Mouse (Mus musculus): ENCODE data around the gene Rhoh. TPM values are rescaled to one million over a fixed set of nuclear protein-coding genes. Genes with fewer than 3 reads are reported as not detected.

The Rhoh gene
- 1.8 and 2.2 TPM in 2 replicates for polyA plus RNA-seq (2015; fragmentation: Nextera tagmentation; extraction: Ambion mirVana)

DNA sequence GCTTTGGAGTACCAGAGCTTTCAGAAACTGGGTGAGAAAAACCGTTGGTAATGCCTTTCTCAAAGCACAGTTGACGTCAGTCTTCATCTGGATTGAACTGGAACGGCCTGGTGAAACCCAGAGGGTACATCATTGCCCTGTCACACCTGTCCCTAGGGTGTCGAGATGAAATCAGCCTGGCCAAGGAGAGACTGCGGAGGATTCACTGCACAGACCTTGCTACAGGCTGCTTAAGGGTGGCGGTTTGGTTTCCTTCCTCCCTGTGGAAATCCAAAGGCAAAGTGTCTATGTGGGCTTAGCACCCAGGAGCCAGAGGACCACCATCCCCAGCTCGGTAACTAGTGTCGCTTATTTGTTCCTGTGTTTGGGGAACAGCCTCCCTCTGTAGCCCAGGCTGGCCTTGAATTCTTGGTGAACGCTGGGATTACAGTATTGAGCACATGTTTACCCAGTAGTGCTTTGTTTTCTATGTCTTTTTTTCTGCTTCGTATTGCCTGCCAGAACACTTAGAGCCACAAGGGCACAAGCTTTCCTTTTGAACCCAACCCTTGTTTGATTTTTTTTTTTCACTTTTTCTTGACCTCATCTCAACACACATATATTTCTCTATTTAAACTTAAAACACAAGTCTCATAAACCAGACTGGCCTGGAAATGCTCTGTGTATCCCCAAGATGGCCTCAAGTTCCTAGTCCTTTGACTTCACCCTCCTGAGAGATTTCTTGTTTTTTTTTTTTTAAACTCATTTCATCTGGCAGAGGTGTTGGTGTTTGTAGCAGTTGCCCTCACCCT is at the start of gene Rhoh:
Gene Rhoh (plus strand): TSS at position 60 of the 791 bp plus-strand sequence.
- 54% methylated on average over 10 of the region's 10 CpGs for WGBS (ENCODE audit: insufficient replicate concordance)
- H3K9me3 ChIP-seq (replicated peaks; ENCODE audit: control insufficient read depth, low read length), result no peaks in the 10 kb centered on the region

GRCm38 (mm10) chr5:65823601-65824133 is 37.3 kb upstream of the Rhoh start:
- Histone ChIP-seq H3K4me2 (ENCODE audit: low read depth, low read length) (no peak overlapping the region), H3K4me3 (ENCODE audit: low read depth, low read length) (no peak overlapping the region), H3K36me3 (ENCODE audit: control insufficient read depth, insufficient read depth) (peaks cover 24% of the 10 kb centered on the region), H3K9me3 (replicated peaks; ENCODE audit: control insufficient read depth, low read length) (no peaks in the 10 kb centered on the region), H3K27ac (ENCODE audit: low read length) (no peak overlapping the region), H3K9ac (ENCODE audit: low read depth, low read length) (no peak overlapping the region), H3K4me1 (ENCODE audit: control insufficient read depth, low read depth, low read length) (no peaks in the 10 kb centered on the region), H3K27me3 (ENCODE audit: control insufficient read depth, insufficient read depth, low read depth, low read length) (no peaks in the 10 kb centered on the region)
- ATAC-seq (ENCODE audit: low read depth), result no peak
- 68% methylated on average over 5 of the region's 5 CpGs for WGBS (ENCODE audit: insufficient replicate concordance)

More for the DNA sequence above, at the start of gene Rhoh:
- Histone ChIP-seq H3K4me1 (ENCODE audit: control insufficient read depth, low read depth, low read length) (no peaks in the 10 kb centered on the region), H3K9ac (ENCODE audit: low read depth, low read length) (no peak within 1 kb of the TSS), H3K27me3 (ENCODE audit: control insufficient read depth, insufficient read depth, low read depth, low read length) (no peaks in the 10 kb centered on the region), H3K36me3 (ENCODE audit: control insufficient read depth, insufficient read depth) (no peaks in the 10 kb centered on the region), H3K4me2 (ENCODE audit: low read depth, low read length) (no peak within 1 kb of the TSS), H3K27ac (ENCODE audit: low read length) (no peak within 1 kb of the TSS), H3K4me3 (ENCODE audit: low read depth, low read length) (no peak within 1 kb of the TSS)
- no peak for ATAC-seq (ENCODE audit: low read depth)

- no peaks in the 10 kb centered on the region for H3K27me3 ChIP-seq (ENCODE audit: control insufficient read depth, insufficient read depth, low read depth, low read length)
- H3K27ac ChIP-seq (ENCODE audit: low read length), result no peak overlapping the region
- peaks cover 17% of the 10 kb centered on the region for H3K36me3 ChIP-seq (ENCODE audit: control insufficient read depth, insufficient read depth)
- no peak overlapping the region for H3K4me3 ChIP-seq (ENCODE audit: low read depth, low read length)
- no peak overlapping the region for H3K4me2 ChIP-seq (ENCODE audit: low read depth, low read length)
- 81% methylated on average over 4 of the region's 4 CpGs for WGBS (ENCODE audit: insufficient replicate concordance)
- ATAC-seq (ENCODE audit: low read depth), result no peak
- H3K9ac ChIP-seq (ENCODE audit: low read depth, low read length), result no peak overlapping the region
- H3K4me1 ChIP-seq (ENCODE audit: control insufficient read depth, low read depth, low read length), result no peaks in the 10 kb centered on the region
- H3K9me3 ChIP-seq (replicated peaks; ENCODE audit: control insufficient read depth, low read length), result no peaks in the 10 kb centered on the region
Measured at GRCm38 (mm10) chr5:65826476-65826875, 34.5 kb upstream of the Rhoh start.

DNA sequence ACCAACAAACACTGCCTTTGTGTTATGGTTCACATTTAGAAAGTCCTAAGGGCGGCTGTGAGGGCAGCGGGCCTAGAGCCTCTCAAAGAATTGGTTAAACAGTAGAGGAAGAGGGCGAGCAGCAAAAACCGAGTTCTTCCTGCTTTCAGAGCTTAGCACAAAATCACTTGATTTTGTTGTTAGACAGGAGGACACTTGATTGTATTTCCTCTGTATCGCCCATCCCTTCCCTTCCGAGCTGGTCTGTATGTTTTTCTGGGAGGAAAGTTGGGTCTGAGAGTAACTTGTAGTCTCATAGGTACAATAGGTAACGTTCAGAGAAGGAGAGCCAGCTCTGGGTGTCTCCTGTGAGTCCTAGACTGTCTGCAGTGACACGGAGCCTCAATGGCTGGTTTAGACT is 33.9 kb upstream of the Rhoh start:
- WGBS (ENCODE audit: insufficient replicate concordance), result 89% methylated on average over 8 of the region's 8 CpGs
- Histone ChIP-seq H3K27ac (ENCODE audit: low read length) (no peak overlapping the region), H3K4me2 (ENCODE audit: low read depth, low read length) (no peak overlapping the region), H3K27me3 (ENCODE audit: control insufficient read depth, insufficient read depth, low read depth, low read length) (no peaks in the 10 kb centered on the region), H3K9me3 (replicated peaks; ENCODE audit: control insufficient read depth, low read length) (no peaks in the 10 kb centered on the region), H3K4me1 (ENCODE audit: control insufficient read depth, low read depth, low read length) (no peaks in the 10 kb centered on the region), H3K4me3 (ENCODE audit: low read depth, low read length) (no peak overlapping the region), H3K9ac (ENCODE audit: low read depth, low read length) (no peak overlapping the region), H3K36me3 (ENCODE audit: control insufficient read depth, insufficient read depth) (peaks cover 13% of the 10 kb centered on the region)
- ATAC-seq (ENCODE audit: low read depth), result no peak

DNA sequence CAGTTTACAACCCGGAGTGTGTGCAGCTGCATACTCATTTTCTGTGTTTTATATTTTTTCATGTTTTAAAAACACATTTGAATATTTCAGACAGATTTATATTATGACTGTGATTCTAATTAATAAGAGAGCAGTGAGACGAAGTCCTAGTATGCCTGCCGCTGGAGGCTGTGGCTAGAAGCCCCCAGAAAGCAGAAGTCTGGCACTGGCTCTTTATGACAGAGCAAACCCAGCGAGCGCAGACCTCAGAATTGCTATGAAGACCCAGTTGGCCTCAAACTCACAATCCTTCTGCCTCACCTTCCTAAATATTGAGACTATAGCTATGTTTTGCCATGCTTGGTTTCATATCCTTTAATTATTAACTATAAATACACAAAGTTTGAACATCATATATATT is 32.8 kb upstream of the Rhoh start:
- Histone ChIP-seq H3K9ac (ENCODE audit: low read depth, low read length) (no peak overlapping the region), H3K4me1 (ENCODE audit: control insufficient read depth, low read depth, low read length) (no peaks in the 10 kb centered on the region), H3K27me3 (ENCODE audit: control insufficient read depth, insufficient read depth, low read depth, low read length) (no peaks in the 10 kb centered on the region), H3K36me3 (ENCODE audit: control insufficient read depth, insufficient read depth) (peaks cover 8% of the 10 kb centered on the region), H3K27ac (ENCODE audit: low read length) (no peak overlapping the region), H3K9me3 (replicated peaks; ENCODE audit: control insufficient read depth, low read length) (no peaks in the 10 kb centered on the region), H3K4me2 (ENCODE audit: low read depth, low read length) (no peak overlapping the region), H3K4me3 (ENCODE audit: low read depth, low read length) (no peak overlapping the region)
- ATAC-seq (ENCODE audit: low read depth), result no peak
- 69% methylated on average over 5 of the region's 5 CpGs for WGBS (ENCODE audit: insufficient replicate concordance)

DNA sequence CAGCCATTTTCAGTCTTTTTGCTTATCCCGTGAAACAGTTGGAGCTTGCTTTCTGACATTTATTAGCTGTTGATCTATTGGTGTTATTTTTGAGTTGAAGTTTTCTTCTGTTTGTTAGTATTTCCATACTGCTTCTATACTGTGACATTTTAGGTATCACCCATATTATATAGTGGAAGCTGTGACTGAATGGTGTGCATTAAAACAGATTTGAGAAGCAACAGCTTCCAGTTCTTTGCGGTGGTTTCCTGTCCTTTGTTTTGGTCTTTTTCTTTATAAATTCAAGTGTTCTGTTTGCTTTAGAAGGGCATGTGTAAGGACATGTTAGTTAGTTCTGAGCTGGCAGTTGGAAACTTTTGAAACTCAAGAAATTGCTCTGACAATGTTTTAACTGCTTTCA is 32.0 kb upstream of the Rhoh start:
- Histone ChIP-seq H3K27me3 (ENCODE audit: control insufficient read depth, insufficient read depth, low read depth, low read length) (no peaks in the 10 kb centered on the region), H3K9ac (ENCODE audit: low read depth, low read length) (no peak overlapping the region), H3K9me3 (replicated peaks; ENCODE audit: control insufficient read depth, low read length) (no peaks in the 10 kb centered on the region), H3K4me1 (ENCODE audit: control insufficient read depth, low read depth, low read length) (no peaks in the 10 kb centered on the region), H3K27ac (ENCODE audit: low read length) (no peak overlapping the region), H3K4me2 (ENCODE audit: low read depth, low read length) (no peak overlapping the region), H3K4me3 (ENCODE audit: low read depth, low read length) (no peak overlapping the region), H3K36me3 (ENCODE audit: control insufficient read depth, insufficient read depth) (peaks cover 8% of the 10 kb centered on the region)
- ATAC-seq (ENCODE audit: low read depth), result no peak
- WGBS (ENCODE audit: insufficient replicate concordance), result 80% methylated on average over 2 of the region's 2 CpGs

- Histone ChIP-seq H3K36me3 (ENCODE audit: control insufficient read depth, insufficient read depth) (no peaks in the 10 kb centered on the region), H3K27me3 (ENCODE audit: control insufficient read depth, insufficient read depth, low read depth, low read length) (no peaks in the 10 kb centered on the region), H3K9ac (ENCODE audit: low read depth, low read length) (no peak overlapping the region), H3K4me2 (ENCODE audit: low read depth, low read length) (no peak overlapping the region), H3K9me3 (replicated peaks; ENCODE audit: control insufficient read depth, low read length) (no peaks in the 10 kb centered on the region), H3K4me1 (ENCODE audit: control insufficient read depth, low read depth, low read length) (no peaks in the 10 kb centered on the region), H3K4me3 (ENCODE audit: low read depth, low read length) (no peak overlapping the region), H3K27ac (ENCODE audit: low read length) (no peak overlapping the region)
- whole genome bisulfite sequencing (ENCODE audit: insufficient replicate concordance), result 47% methylated on average over 11 of the region's 11 CpGs
- ATAC-seq (ENCODE audit: low read depth), result no peak; the same call in 1 of the 2 replicates
Measured at GRCm38 (mm10) chr5:65831917-65832618, 28.9 kb upstream of the Rhoh start.

DNA sequence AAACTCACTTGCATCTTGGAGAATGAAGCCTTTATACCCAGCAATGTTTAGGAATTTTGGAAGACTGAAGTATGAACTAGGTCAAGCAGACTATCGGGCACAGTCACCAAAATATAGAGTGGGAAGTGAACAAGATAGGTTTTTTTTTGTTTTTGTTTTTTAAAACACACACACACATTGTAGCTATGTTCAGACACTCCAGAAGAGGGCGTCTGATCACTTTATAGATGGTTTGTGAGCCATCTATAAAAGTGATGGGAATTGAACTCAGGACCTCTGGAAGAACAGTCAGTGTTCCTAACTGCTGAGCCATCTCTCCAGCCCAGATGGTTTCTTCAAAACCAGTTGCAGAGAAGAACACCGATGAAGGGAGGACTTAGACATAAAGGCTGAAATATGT is 27.9 kb upstream of the Rhoh start:
- no peaks in the 10 kb centered on the region for H3K9me3 ChIP-seq (replicated peaks; ENCODE audit: control insufficient read depth, low read length)

More for the DNA sequence above, 27.9 kb upstream of the Rhoh start:
- H3K27me3 ChIP-seq (ENCODE audit: control insufficient read depth, insufficient read depth, low read depth, low read length), result no peaks in the 10 kb centered on the region
- H3K9ac ChIP-seq (ENCODE audit: low read depth, low read length), result no peak overlapping the region
- H3K36me3 ChIP-seq (ENCODE audit: control insufficient read depth, insufficient read depth), result no peaks in the 10 kb centered on the region
- WGBS (ENCODE audit: insufficient replicate concordance), result 78% methylated on average over 3 of the region's 3 CpGs
- no peak overlapping the region for H3K4me2 ChIP-seq (ENCODE audit: low read depth, low read length)
- no peak overlapping the region for H3K27ac ChIP-seq (ENCODE audit: low read length)
- no peak for ATAC-seq (ENCODE audit: low read depth)
- H3K4me3 ChIP-seq (ENCODE audit: low read depth, low read length), result no peak overlapping the region
- H3K4me1 ChIP-seq (ENCODE audit: control insufficient read depth, low read depth, low read length), result no peaks in the 10 kb centered on the region
